Mouse (Mus musculus) NIH3T3 (cell line): ENCODE results near the gene Swap70.

Experiments
- DNase-seq: peaks from one replicate; pipeline ENCODE4 v3.0.0-alpha.2; 2012; ENCODE audit warnings: low read depth

Swap70 gene

GRCm38 (mm10) chr7:110271814-110272213, 50.3 kb downstream of the Swap70 start:
- no peak for DNase-seq

GRCm38 (mm10) chr7:110272434-110272833, 50.9 kb downstream of the Swap70 start:
- DNase-seq = no peak

GRCm38 (mm10) chr7:110277734-110278245, 56.3 kb downstream of the Swap70 start:
- DNase-seq = no peak

- DNase-seq = no peak
Observed at GRCm38 (mm10) chr7:110279183-110279582, 57.7 kb downstream of the Swap70 start.

- DNase-seq = no peak
Observed at GRCm38 (mm10) chr7:110281435-110282256, 60.1 kb downstream of the Swap70 start.

- no peak for DNase-seq
Observed at GRCm38 (mm10) chr7:110282797-110283196, 61.3 kb downstream of the Swap70 start.

- DNase-seq = peak; percentile 52
Observed at GRCm38 (mm10) chr7:110283484-110284275, 62.2 kb downstream of the Swap70 start.

GRCm38 (mm10) chr7:110285076-110285848, 63.8 kb downstream of the Swap70 start:
- no peak for DNase-seq

GRCm38 (mm10) chr7:110285849-110286151, 64.3 kb downstream of the Swap70 start:
- DNase-seq = no peak

- no peak for DNase-seq
Observed at GRCm38 (mm10) chr7:110286198-110286732, 64.8 kb downstream of the Swap70 start.

- peak; percentile 90 for DNase-seq
Observed at GRCm38 (mm10) chr7:110286838-110287475, 65.4 kb downstream of the Swap70 start.

GRCm38 (mm10) chr7:110287476-110288071, 66.1 kb downstream of the Swap70 start:
- DNase-seq = peak; percentile 74

GRCm38 (mm10) chr7:110288191-110288604, 66.7 kb downstream of the Swap70 start:
- DNase-seq = peak; percentile 31

- DNase-seq = peak; percentile 95
Observed at GRCm38 (mm10) chr7:110288731-110289191, 67.2 kb downstream of the Swap70 start.

- DNase-seq = no peak
Observed at GRCm38 (mm10) chr7:110289647-110290046, 68.1 kb downstream of the Swap70 start.

GRCm38 (mm10) chr7:110296889-110297603, 75.5 kb downstream of the Swap70 start:
- peak; percentile 96 for DNase-seq

- no peak for DNase-seq
Observed at GRCm38 (mm10) chr7:110297611-110298010, 76.1 kb downstream of the Swap70 start.

GRCm38 (mm10) chr7:110298090-110298489, 76.6 kb downstream of the Swap70 start:
- DNase-seq = no peak

GRCm38 (mm10) chr7:110298739-110299410, 77.4 kb downstream of the Swap70 start:
- no peak for DNase-seq

- DNase-seq = no peak
Observed at GRCm38 (mm10) chr7:110302886-110303285, 81.4 kb downstream of the Swap70 start.
